Mouse (Mus musculus) testis, adult 2 months (tissue): ENCODE measurements at regions not wholly inside any gene's neighbourhood (a gene's known extent, or its start where the extent isn't known, plus 50 kb on each side); places are given as distances from the start of the nearest gene placed in this dataset.

Experiments
- H3K27ac ChIP-seq: fragments of 200-500 bp; 2 replicates; pipeline ENCODE4 v1.5.1; 2012; ENCODE audit warnings: low read depth, low read length; ENCODE audit not compliant: control insufficient read depth, insufficient read depth
- H3K27me3 ChIP-seq: fragments of 200-500 bp; 2 replicates; pipeline ENCODE4 v1.6.1; 2012; ENCODE audit warnings: mild to moderate bottlenecking, low read length, moderate library complexity; ENCODE audit not compliant: control insufficient read depth, insufficient read depth
- H3K36me3 ChIP-seq: fragments of 200-500 bp; 2 replicates; pipeline ENCODE4 v1.6.1; 2012; ENCODE audit warnings: mild to moderate bottlenecking, low read length; ENCODE audit not compliant: control insufficient read depth, insufficient read depth
- H3K4me1 ChIP-seq: fragments of 200-500 bp; 2 replicates; pipeline ENCODE4 v1.6.1; 2012; ENCODE audit warnings: low read length; ENCODE audit not compliant: control insufficient read depth, insufficient read depth
- H3K4me3 ChIP-seq: fragments of 200-500 bp; 2 replicates; pipeline ENCODE4 v1.5.1; 2012; ENCODE audit warnings: low read depth, mild to moderate bottlenecking, low read length, moderate library complexity, mixed read lengths; ENCODE audit not compliant: control insufficient read depth
- CTCF ChIP-seq: fragments of 200-500 bp; IDR thresholded peaks from 2 replicates; pipeline ENCODE4 v1.5.1; 2012; ENCODE audit warnings: low read depth, mild to moderate bottlenecking, inconsistent platforms, low read length, moderate library complexity; ENCODE audit not compliant: control insufficient read depth, insufficient read depth, insufficient replicate concordance
- POLR2A ChIP-seq: fragments of 200-500 bp; IDR thresholded peaks from 2 replicates; pipeline ENCODE4 v1.6.1; 2012; ENCODE audit warnings: low read depth, mild to moderate bottlenecking, inconsistent platforms, low read length, moderate library complexity; ENCODE audit not compliant: control insufficient read depth

GRCm38 (mm10) chr8:12041662-12042061, 201.4 kb downstream of the Tex29 start:
- H3K4me3 ChIP-seq = no peak overlapping the region
- H3K27me3 ChIP-seq = no peaks in the 10 kb centered on the region
- H3K4me1 ChIP-seq = no peaks in the 10 kb centered on the region
- H3K36me3 ChIP-seq = no peaks in the 10 kb centered on the region
- no peak for TF ChIP-seq POLR2A
- no peak for TF ChIP-seq CTCF
- H3K27ac ChIP-seq = no peak overlapping the region

- H3K4me3 ChIP-seq = no peak overlapping the region
- TF ChIP-seq POLR2A (no peak), CTCF (no peak)
- H3K36me3 ChIP-seq = no peaks in the 10 kb centered on the region
- no peaks in the 10 kb centered on the region for H3K27me3 ChIP-seq
- H3K4me1 ChIP-seq = no peaks in the 10 kb centered on the region
- H3K27ac ChIP-seq = no peak overlapping the region
Measured at GRCm38 (mm10) chr8:12050841-12051240, 210.6 kb downstream of the Tex29 start.

DNA sequence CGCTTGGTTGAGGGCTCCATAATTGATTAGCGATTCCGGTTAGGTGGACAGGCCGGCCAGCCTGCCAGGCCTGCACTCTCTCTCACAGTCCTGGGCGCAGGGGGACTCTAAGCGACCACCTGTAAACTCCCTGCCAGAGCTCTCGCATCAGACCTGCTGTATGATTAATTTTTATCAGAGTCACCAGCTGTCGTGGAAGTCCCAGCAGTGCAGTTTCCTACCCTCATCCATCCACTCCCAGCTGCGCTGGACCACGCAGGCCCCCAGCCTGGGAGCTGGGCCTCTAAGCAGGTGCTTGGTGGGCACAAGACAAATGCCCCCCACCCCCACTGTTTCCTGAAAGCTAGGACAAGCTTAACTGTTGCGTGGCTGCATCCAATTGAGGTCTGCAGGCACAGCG, 211.1 kb downstream of the Tex29 start:
- Histone ChIP-seq H3K36me3 (no peaks in the 10 kb centered on the region), H3K4me3 (no peak overlapping the region), H3K27me3 (no peaks in the 10 kb centered on the region), H3K27ac (no peak overlapping the region), H3K4me1 (no peaks in the 10 kb centered on the region)
- TF ChIP-seq POLR2A (no peak), CTCF (no peak)

DNA sequence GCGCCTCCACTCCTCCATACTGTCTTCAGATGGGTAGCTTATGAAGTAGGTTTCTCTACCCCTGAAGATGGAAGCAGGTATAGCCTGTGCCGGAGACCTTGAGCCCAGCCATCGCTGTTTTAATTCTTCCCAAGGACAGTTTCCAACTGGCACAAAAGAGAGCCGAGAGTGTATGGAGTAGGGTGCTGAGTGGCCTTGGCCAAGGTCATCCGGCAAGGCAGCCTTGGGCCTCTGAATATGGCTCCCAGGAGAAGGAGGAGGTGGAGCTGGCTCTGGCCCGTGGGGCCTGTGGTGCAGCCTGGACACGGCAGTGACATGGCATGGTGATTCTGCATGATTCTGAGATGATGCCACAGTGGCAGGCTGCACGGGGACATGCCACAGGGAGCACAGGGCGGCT, 215.7 kb downstream of the Tex29 start:
- Histone ChIP-seq H3K36me3 (no peaks in the 10 kb centered on the region), H3K4me1 (no peaks in the 10 kb centered on the region), H3K4me3 (no peak overlapping the region), H3K27me3 (no peaks in the 10 kb centered on the region), H3K27ac (no peak overlapping the region)
- TF ChIP-seq CTCF (no peak), POLR2A (no peak)

DNA sequence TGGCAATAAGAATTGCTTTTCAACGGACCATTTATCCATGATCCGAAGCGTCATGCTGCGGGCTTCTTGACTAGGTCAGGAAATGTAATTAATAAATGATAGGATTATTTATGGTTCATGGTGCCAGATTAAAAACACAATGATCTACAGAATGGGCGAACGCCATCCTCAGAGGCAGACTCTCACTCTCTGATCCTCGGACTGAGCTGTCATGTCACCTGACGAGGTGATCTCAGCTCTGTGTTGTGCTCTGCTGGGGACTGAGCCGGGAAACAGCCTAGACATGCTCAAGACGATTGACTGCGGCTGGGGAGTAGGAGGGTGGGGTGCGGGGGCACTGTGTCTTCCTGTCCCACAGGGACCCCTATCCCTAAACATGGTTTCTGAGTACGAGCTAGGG, 217.4 kb upstream of the A230072I06Rik start:
- H3K36me3 ChIP-seq = no peaks in the 10 kb centered on the region
- no peaks in the 10 kb centered on the region for H3K4me1 ChIP-seq
- H3K27ac ChIP-seq = no peak overlapping the region
- TF ChIP-seq CTCF (no peak), POLR2A (no peak)
- no peaks in the 10 kb centered on the region for H3K27me3 ChIP-seq
- H3K4me3 ChIP-seq = no peak overlapping the region

DNA sequence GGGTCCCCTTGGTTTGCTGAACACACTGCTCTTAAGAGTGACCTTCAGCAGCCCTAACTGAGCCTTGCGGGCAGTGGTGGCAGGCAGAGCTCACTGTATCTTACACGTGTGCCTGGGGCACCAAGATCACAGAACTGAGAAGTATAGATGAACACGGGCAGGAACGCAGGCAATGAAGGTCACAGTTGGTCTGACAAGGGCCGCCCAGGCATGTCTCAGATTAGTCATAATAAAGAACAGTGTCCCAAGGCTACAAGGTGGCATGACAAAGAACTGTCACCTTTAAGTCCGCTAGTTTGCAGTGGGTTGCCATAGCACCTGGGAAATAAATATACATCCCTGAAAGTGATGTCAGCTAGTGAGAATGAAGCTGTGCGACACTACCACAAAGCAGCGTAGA, 215.9 kb upstream of the A230072I06Rik start:
- no peak for TF ChIP-seq CTCF
- TF ChIP-seq POLR2A = no peak
- Histone ChIP-seq H3K27me3 (no peaks in the 10 kb centered on the region), H3K27ac (no peak overlapping the region), H3K4me1 (no peaks in the 10 kb centered on the region), H3K4me3 (no peak overlapping the region), H3K36me3 (no peaks in the 10 kb centered on the region)

DNA sequence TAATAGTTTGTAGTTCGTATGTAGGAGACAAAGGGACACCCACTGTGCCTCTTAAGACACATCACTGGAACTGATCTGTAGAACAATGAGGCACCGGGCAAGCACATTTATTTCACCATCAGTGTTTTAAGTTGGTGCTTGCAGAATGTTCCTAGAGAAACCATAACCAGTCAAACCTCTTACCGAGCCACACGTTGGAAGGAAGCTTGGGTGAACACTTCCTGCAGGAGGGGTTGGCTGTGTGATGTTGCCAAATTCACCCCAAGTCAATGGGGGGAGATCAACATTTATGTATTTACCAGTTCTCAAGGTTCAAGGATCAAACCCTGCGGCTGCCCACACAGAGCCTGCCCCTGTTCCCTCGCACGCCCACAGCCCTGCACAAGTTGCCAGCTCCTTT, 214.0 kb upstream of the A230072I06Rik start:
- Histone ChIP-seq H3K27ac (no peak overlapping the region), H3K4me1 (no peaks in the 10 kb centered on the region), H3K4me3 (no peak overlapping the region), H3K36me3 (no peaks in the 10 kb centered on the region), H3K27me3 (no peaks in the 10 kb centered on the region)
- no peak for TF ChIP-seq POLR2A
- TF ChIP-seq CTCF = no peak

DNA sequence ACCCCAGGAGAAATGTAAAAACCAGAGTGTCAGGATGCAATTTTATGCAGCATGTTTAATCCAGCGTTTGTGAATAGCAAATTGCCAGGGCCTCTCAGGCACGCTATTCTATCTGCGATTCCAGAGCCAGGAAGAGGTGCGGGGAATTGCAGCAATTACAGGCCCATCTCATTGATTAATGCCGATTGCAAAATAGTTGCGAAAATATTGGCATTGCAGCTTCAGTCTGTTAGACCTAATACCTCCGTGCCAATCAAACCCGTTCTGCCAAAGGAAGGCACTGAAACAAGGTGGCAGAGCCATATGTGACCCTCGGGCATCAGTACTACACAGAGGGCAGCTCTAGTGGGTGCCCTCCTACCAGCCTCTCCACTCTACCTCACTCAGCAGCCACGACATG, 212.2 kb upstream of the A230072I06Rik start:
- H3K27ac ChIP-seq = no peak overlapping the region
- no peaks in the 10 kb centered on the region for H3K36me3 ChIP-seq
- no peak overlapping the region for H3K4me3 ChIP-seq
- no peaks in the 10 kb centered on the region for H3K4me1 ChIP-seq
- no peaks in the 10 kb centered on the region for H3K27me3 ChIP-seq
- no peak for TF ChIP-seq POLR2A
- no peak for TF ChIP-seq CTCF
